Mouse (Mus musculus): ENCODE measurements around the gene Lyve1. TPM values are rescaled to one million over a fixed set of nuclear protein-coding genes. Genes with fewer than 3 reads are reported as not detected.

Gene Lyve1
- total and polyA plus RNA-seq, 3 experiments: 4.0 to 12.5 (median 9.7) TPM

DNA sequence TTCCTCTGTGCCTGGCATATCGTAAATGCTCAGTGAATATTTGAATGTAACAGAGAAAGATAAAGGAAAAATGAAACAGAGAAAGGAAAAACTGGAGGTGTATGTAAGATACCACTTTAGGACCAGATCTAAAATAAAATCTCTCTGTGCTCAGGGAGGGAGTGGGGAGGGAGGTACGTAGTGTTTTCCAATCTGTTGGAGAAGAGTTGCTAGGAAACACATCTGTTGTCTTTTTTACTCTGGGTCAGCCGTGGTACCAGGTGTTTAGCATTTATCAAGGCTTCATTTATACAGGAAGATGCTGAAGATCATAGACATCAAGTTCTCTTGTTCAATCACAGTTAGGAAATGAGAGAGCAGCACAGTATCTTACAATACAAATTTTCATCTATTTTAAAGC lies 8.5 kb downstream of the Lyve1 start:
- DNase-seq: no peak

DNA sequence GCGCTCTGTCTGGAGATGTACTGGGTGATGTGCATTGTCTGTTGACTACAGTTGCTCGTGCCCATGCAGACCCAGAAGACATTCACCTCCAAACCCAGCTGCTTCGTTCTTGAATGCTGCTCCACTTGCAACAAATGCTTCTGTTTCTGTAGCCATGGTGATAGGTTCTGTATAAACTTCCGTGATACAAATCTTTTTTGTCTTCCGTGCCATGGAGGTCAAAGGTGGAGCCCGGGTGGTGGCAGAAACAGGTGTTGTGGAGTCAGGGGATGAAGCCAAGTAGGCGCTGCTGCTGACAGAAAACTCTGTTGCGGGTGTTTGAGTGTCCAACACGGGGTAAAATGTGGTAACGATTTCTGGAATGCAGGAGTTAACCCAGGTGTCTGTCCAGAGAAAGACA lies 9.4 kb downstream of the Lyve1 start:
- DNase-seq: no peak

DNA sequence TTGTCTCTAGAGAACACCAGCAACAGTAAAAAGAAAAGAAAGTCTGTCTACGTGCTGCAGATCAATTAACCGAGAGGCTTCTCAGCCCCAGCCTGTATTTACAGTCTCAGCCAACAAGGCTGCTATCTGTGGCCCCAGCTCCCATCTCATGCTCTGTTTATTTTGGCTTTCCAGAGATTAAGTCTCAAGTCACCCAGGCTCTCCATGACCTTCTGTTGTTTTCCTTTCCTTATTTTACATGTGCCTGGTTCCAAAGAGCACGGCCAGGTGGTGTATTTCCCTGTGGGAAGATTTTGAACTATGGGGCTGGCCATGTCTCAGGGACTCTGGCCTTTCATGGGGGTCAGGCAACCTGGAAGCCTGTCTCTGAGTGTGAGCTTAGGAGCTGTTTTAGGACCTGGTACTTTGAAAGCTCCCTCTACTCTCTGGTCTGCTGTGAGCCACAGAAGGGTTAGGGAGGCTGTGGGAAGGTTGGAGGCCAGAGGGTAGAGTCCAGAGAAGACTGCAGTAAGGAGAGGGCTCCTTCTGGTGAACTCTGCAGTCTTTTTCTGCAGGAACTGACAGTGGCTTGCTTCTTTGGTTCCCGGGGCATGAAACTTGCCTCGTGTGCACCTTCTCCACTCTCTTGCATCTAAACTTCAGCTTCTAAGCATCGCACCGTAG lies 11.4 kb downstream of the Lyve1 start:
- DNase-seq: no peak

DNA sequence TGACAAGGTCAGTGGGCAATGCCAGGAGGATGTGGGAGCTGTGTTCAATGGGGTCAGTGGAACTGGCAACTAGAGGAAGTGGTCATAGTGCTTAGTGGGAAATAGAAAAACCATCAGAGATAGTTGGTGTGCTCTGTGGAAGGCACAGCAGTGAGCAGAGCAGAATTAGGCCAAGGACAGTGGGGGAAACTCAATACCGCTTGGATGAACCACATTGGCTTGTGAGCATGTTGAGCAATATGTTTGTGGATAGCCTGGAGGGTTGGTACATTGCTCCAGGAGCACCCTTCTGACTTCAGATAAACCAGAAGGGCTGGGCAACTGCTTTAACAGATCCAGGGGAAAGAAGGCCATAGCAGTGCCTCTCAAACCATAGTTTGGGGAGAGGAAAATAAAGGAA lies 14.7 kb downstream of the Lyve1 start:
- DNase-seq: peak; percentile 68

DNA sequence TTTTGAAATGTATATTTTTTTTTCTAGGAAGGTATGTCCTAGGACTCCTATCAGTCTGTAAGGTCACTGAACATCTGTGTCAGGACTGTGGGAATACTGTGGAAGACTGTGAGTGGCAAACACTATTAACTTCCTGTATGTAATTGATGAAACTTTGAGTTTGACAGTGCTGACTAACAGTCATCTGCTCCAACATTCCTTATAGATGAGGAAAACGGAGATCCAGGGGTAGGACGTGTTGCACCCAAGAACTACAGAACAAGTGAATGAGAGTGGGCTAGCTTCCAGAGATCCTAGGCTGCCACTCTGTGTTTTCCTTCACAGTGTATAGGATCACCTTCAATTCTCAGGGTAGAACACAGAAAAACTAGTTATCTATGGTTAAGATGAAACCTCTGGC lies 15.7 kb downstream of the Lyve1 start:
- no peak for DNase-seq

DNA sequence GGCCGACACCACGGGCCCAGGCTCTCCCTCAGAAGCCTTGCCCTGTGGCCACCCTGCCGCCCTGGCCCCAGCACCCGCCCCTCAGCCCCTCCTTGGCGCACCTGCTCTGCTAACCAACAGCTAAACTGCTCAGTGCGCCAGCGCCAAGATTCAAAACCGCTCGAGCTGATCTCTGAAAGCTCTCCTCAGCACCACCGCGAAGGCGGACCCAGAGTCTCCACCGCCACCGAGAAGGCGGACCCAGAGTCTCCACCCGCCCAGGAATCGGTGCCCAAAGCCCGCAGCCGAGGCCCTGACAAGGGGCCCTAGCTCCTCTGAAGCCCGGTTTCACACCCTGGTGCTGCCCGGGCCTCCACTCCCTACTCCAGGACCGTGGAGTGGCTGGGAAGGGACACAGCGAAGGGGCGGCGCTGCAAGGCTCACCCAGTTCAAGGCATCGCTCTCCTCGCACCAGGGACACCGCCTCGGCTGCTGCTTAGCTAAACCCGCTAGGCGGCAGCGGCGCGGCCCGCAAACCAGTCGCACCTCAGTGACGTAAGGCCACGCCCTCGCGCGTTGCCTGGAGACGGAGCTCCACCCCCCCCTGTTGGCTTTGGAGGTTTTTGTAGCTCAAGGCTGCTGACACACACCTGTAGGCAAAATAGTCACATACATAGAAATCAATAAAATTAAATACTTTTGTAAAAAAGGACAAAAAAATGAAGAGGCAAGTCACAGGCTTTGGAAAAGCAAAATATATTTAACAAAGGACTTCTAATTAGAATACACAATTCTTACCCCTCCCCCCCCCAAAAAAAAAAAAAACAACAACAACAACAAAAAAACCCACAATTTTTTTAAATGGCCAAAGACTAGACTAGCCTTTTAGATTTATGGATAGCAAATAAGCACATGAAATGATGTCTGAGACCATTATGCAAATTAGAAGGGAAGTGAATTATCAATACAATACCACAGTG lies 18.8 kb downstream of the Lyve1 start, which contains the start of gene Rnf141:
TSS of gene Rnf141 (minus strand) at position 542 of the 959 bp plus-strand sequence.
- peak; percentile 95 for DNase-seq

DNA sequence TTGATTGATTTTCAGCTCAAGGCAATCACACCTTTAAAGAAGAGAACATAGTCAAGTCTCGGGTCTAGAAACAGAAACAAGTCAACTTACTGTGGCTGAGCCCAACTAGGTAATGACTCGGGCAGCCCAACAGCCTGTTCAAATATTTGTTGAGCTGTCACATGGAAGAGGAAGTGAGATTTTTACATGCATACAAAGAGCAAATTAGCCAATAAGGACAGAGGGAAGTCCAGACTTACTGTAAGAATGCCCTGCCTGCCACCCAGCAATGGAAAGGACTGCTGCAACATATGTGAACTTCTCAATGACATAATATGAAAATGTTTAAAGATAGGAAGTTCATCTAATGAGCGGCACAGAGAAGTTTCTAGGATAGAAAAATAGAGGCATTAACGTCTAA lies 22.7 kb downstream of the Lyve1 start:
- no peak for DNase-seq

DNA sequence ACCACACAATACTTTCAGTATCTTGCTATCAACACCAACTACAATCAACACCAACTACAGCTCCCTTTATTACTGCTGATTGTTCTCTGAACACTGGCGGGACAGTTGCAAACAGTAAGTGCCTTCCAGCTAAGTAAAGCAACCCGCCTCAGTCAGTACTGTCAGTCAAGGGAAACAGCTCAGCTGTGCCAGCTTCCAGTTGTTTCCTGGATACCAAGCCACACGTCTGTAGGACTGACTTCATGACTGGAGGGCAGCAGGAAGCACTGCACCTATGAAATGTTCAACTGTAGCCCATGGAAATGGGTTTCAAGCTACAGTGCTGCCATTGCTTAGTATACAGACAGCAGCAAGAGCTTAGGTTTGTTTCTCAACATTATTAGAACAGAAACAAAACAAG lies 28.5 kb downstream of the Lyve1 start:
- DNase-seq: peak; percentile 15

DNA sequence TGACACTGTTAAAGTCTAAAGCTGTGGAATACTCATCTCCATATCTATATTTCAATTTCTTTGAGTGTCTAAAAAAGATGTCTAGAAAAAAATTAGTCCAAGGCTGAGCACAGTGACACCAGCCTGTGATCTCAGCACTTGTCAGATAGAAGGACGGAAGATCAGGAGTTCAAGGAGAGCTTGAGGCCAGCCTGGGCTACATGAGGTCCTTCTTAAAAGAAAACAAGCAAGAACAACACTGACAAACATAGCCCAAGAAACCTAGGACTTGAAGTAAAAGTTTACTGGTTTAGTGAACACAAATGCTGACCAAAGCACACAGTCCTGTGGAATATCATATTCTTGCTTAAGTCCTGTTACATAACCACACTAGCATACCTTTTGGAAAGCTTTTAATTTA lies 29.0 kb downstream of the Lyve1 start:
- DNase-seq: no peak

DNA sequence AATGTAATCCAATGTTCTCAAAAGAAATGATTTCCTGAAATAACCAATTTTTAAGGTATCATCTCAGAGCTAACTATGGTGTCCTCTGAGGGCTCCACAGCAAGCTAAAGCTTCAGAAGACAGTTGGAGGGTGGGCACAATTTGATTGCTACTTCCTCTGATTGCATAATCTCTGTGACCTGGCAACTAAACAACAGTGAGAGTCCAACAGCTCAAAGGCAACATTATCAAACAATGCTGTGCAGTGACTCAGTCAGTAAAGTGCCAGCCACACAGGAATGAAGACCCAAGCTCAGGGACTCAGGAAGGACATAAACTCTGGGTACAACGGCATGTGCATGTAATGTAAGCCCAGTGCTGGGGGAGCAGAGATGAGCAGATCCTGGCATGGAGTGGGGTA lies 30.0 kb downstream of the Lyve1 start:
- DNase-seq: no peak

DNA sequence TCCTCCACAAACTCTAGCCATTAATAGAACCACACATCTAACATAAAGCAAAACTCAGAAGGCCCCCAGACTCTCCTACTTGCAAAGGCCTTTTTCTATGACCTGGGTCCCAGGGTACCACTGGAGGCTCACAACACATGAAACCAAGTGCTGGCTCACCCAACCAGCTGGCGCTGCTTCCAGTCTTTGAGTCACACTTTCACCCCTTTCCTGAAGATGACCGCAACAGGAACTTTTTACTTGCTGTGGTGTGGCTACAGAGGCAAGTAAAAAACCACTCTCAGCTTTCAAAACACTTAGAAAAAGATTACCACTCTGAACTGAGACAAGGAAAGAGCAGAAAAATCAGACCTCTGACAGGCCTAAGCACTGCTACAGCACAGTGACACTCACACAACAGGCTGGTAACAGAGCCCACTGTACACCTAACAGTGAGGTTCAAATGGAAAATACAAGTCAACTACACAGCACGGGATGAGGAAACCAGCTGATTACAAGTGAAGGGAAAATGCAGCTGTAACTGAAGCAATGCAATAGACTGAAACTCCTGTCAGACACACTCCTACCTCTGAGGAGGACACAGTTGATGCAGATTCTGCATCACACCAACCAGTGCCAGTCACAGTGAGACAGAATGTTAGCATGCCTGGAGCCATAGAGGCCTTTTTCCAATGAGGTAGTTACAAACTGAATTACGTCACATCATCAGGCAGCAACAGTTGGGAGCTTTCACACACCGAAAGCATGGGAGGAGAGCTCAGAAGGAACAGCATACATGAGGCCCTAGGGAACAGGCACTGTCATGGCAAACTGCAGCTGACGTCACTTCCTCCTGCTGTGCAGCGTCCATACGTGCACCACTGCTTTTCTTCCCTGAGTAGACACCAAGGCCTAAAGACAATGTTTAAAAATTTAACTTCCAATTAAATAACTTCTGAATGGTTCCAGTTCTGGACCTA lies 38.8 kb downstream of the Lyve1 start:
- peak; percentile 57 for DNase-seq

DNA sequence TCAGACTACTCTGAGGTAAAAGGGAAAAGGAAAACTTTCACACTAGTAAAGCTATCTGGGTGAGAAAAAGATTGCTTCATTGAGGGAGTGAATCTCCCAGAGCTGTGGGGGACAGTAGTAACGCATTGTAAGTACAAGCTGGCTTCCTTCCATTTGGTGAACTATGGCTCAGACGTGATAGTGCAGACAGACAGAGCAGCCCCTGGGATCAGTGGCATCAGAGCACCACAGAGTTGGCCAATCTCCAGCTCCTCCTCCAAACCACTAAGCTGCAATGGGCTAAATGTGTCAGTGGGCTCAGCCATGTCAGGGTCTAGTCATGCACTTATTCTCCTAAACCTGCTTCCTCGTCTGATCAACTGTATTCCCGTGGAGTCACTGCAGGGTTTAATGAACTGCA lies 39.4 kb downstream of the Lyve1 start:
- no peak for DNase-seq

DNA sequence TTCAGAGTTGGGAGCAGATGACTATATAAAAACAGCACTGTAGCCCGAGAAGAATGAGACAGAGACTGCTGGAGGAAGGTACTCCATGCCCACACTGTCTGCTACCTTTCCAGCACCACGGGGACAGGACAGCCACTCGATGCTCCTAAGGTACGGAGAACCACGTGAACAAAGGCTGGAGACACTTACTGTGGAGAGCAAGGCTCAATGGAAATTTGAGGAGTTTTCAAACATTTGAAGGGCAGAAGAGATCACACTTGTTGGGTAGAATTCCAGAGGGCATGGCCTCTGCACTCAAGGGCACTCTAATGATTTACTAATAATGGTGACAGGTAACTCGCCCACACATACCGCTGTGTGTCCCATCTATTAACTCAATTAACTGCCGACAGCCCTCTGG lies 40.0 kb downstream of the Lyve1 start:
- no peak for DNase-seq

DNA sequence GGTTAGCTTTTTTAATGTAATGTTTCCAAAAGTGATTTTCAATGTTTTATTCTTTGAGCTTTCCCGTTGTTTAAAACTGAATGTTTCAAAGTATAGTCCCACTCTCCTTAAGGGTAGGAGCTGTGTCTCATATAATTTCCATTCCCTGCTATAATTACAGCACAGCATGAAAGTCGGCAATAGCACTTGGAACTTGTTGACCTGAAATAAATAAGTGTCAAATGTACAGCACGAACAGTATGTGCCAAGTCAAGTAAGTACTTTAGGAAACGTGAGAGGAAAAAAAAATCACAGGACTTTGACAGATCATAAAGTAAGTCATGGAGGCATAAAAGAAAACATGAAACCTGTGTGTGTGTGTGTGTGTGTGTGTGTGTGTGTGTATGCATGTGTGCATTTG lies 41.0 kb downstream of the Lyve1 start:
- no peak for DNase-seq

DNA sequence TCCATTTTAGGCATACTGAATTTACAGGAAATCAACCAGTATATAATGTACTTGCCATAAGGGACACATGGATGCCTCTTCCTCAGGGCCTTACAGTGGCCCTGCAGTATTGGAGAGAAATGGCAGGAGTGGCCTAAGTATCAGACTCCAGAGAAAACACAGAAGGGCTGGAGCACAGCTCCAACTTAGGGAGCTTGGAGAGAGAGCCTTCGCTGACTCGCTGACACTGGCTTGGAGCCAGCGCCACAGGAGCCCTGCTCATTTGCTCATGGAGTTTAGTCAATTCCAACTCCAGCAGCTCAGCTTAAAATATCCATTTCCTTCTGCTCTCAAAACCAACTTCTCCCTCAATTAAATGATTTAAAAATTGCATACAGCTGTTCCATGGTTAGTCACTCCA lies 41.4 kb downstream of the Lyve1 start:
- DNase-seq: peak; percentile 83

DNA sequence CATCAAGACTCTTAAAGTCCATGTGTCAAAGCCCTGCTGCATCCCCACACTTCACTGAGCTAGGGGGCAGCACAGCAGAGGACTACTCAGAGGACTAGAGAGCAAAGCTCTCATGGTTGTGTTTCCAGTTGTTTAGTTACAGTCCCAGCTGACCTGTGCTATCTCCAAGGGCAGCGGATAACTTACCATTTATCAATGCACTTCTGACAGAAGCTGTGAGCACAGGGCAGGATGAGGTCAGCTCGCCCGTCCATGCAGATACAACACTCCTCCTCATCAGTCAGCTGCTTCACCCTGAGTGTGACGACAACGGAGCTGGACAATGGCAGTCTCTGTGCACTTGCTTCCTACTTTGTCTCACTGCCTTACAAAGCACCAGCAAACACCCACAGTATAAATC lies 42.0 kb downstream of the Lyve1 start:
- DNase-seq: peak; percentile 75

DNA sequence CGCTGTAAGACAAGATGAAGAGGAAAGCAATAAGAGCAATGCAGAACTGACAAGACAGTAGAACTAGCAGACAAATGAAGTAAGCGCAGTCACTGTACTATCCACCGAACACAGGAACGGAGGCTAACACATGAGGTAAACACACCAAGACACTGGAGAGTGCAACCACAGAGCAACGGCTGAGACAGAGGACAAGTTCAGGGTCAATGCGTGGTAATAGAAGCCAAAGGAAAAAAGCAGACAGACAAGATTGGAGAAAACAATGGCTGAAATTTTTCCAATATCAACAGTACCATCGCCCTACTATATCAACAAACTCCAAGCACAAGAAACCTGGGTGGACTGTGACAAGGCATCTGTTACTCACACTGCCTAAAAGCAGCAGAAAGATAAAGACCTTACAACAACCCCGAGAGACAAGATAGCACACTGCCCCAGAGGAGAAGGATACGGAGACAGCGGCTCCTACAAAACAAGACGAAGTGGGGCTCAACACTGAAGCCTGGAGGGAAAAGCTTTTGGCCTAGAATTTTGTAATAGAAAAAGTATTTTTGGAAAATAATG lies 44.2 kb downstream of the Lyve1 start:
- DNase-seq: no peak

DNA sequence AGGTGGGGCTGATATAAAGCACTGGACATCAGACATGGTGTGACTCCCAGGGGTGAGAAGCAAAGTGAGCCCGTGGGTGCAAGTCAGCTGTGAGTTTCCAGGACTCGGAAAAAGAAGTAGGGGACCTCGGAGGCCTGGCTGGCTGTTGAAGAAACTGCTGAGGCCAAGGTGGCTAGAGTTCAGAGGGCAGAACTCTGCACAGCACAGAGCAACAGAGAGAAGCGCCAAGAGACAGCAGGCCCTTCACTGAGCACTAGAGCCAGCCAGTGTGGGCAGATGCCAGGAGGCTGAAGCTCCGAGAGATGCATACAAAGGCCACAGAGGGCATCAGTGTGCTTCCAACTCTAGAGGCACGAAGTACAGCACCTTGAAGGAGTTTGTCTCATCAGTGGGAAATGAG lies 44.8 kb downstream of the Lyve1 start:
- DNase-seq: no peak

DNA sequence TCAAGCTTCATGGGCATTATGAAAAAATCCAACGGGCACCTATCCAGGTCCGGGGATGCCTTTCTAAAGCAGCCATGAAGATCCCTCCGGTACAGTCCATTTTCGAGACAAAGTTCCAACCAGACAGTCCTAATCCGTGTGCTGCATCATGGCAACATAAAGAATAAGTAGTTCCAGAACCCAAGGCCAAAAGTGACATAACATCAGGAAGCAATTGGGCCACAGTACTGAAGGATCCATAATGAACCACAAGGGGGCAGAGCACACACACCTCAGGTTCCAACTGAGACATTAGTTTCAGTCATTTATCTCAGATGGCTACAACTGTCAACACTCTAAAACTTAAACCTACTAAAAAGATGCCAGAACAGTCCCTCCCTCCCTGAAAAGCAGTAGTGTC lies 47.0 kb downstream of the Lyve1 start:
- DNase-seq: peak; percentile 49

DNA sequence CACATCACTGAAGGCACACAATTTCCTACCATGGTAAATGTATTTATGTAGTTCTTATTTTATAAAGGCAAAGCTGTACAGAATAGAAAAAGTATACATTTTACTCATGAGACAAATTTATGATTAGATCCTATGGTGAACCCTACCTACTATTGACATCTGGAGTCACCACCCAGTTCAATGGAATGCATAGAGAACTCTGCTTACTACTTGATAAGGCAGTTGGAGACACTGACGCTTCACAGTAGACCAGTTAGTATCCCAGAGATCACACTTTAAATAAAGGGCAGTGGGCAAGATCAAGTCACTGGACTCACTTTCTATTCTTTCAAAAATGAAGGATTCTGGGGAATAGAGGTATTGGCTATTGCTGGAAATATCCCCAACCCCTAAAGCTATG lies 49.1 kb downstream of the Lyve1 start:
- no peak for DNase-seq

DNA sequence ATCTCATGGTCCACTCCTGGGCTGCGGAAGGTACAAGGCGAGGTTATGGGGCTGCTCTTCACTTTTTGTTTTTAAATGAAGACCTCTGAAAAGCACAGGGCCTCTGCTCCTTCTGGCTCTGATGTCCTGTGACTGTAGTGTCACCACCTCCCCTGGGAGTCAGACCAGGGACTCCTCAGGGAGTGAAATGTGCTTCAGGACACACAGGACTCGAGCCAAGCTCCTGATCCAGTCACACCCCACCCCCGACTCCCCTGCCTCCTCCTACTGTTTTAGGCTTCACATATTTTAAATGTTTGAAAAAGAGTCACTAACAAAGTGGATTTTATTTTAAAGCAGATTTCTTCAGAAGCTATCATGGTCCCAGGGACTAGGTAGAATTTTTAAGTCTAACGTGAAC lies 51.5 kb downstream of the Lyve1 start:
- no peak for DNase-seq

DNA sequence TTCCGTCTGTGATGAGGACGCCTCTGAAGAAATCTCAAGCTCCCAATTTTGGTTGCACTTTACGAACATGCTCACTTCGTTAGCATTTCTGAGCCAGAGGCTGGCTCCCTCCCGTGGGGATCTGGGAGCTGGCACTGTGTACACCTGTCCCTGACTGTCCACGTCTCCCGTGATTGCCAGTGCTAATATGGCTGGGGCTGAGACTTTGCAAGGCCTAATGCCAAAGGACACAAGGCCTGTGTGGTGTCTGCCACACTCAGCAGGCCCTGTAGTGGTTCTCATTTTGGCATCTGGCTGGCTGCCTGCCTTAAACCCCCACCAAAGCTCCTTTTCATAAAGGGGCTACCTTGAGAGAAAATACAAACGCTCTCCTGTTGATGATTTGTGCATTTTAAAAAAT lies 52.0 kb downstream of the Lyve1 start:
- DNase-seq: no peak
